Mouse (Mus musculus) heart, adult 2 months (tissue): ENCODE results near the gene Slc23a2. TPM values are rescaled to one million over a fixed set of nuclear protein-coding genes. Genes with fewer than 3 reads are reported as not detected.

ENCODE experiments used
- DNase-seq, 2 experiments: peaks; one replicate each; pipeline ENCODE4 v3.0.0; 2021
- H3K27ac ChIP-seq: fragments of 200-600 bp; 2 replicates; pipeline ENCODE4 v1.8.1; 2022
- H3K27me3 ChIP-seq: fragments of 200-500 bp; 2 replicates; pipeline ENCODE4 v1.6.1; 2012; ENCODE audit warnings: mild to moderate bottlenecking, low read length, inconsistent platforms, mixed read lengths; ENCODE audit not compliant: control insufficient read depth, insufficient read depth
- H3K36me3 ChIP-seq: fragments of 200-500 bp; 2 replicates; pipeline ENCODE4 v1.6.1; 2012; ENCODE audit warnings: low read length, inconsistent platforms; ENCODE audit not compliant: control insufficient read depth, insufficient read depth
- H3K4me1 ChIP-seq: fragments of 200-500 bp; 2 replicates; pipeline ENCODE4 v1.6.1; 2011; ENCODE audit warnings: low read length; ENCODE audit not compliant: control insufficient read depth, insufficient read depth
- H3K4me3 ChIP-seq: fragments of 200-600 bp; 2 replicates; pipeline ENCODE4 v1.8.1; 2022
- H3K79me2 ChIP-seq: fragments of 200-500 bp; replicated peaks from 2 replicates; pipeline ENCODE4 v1.6.1; 2012; ENCODE audit warnings: mild to moderate bottlenecking, inconsistent platforms, low read length, moderate library complexity, mixed read lengths; ENCODE audit not compliant: control insufficient read depth, insufficient read depth
- H3K9ac ChIP-seq: fragments of 200-500 bp; 2 replicates; pipeline ENCODE4 v1.6.1; 2012; ENCODE audit warnings: low read depth, mild to moderate bottlenecking, control low read depth, inconsistent platforms, low read length, mixed read lengths
- CTCF ChIP-seq: fragments of 200-600 bp; IDR thresholded peaks from 2 replicates; pipeline ENCODE4 v1.8.1; 2022; ENCODE audit warnings: antibody characterized with exemption, mild to moderate bottlenecking, moderate library complexity
- EP300 ChIP-seq: fragments of 200-500 bp; IDR thresholded peaks from 2 replicates; pipeline ENCODE4 v1.6.1; 2011; ENCODE audit warnings: low read depth, low read length, control low read depth; ENCODE audit not compliant: insufficient read depth
- POLR2A ChIP-seq: fragments of 200-500 bp; IDR thresholded peaks from 2 replicates; pipeline ENCODE4 v1.6.1; 2011; ENCODE audit warnings: mild to moderate bottlenecking, low read depth, low read length, control low read depth; ENCODE audit not compliant: insufficient read depth
- WGBS: fragments of 180-500 bp; shearing (Covaris S2); methylation state at CpG from one replicate; pipeline ENCODE4 v1.1.7; 2018; 5-methylcytosine and 5-hydroxymethylcytosine counted together
- intact Hi-C: fragments of 180-260 bp; cut with DNase I; formaldehyde crosslinking; loops from one replicate; pipeline ENCODE4 v1.15.1; 2025
- polyA plus RNA-seq: library from polyadenylated mRNA; depleted of rRNA; stranded (reverse); fragments of >200 nt; gene quantifications from 2 replicates; pipeline ENCODE4 v1.2.3, GENCODE M21; 2012
- total RNA-seq, 2 experiments: library from RNA; stranded (reverse); gene quantifications; 2 replicates each; pipeline ENCODE4 v1.2.3; 2021

The Slc23a2 gene
- total and polyA plus RNA-seq, 3 experiments, result 11.2 to 15.6 (median 11.8) TPM

GRCm38 (mm10) chr2:132102505-132103130 is 42.3 kb downstream of the Slc23a2 start:
- H3K27ac ChIP-seq, result peak overlapping the region; percentile 50
- H3K79me2 ChIP-seq, result 0 out of 2 replicates have a peak, but pooled peaks cover 3% of the 10 kb centered on the region
- WGBS, result 62% methylated on average over 10 of the region's 10 CpGs
- H3K4me1 ChIP-seq, result peaks cover 20% of the 10 kb centered on the region
- TF ChIP-seq POLR2A (no peak), EP300 (no peak), CTCF (no peak)
- peak in 1 of 2 experiments; percentile 41 for DNase-seq
- intact Hi-C loops, result no loop called here
- no peak overlapping the region for H3K9ac ChIP-seq
- H3K36me3 ChIP-seq, result peaks cover 7% of the 10 kb centered on the region
- no peak overlapping the region for H3K4me3 ChIP-seq
- H3K27me3 ChIP-seq, result no peaks in the 10 kb centered on the region

- 89% methylated on average over 9 of the region's 9 CpGs for WGBS
- H3K27ac ChIP-seq, result no peak overlapping the region
- no peak overlapping the region for H3K9ac ChIP-seq
- 0 out of 2 replicates have a peak, but pooled peaks cover 3% of the 10 kb centered on the region for H3K79me2 ChIP-seq
- no peak for DNase-seq
- H3K4me1 ChIP-seq, result peaks cover 4% of the 10 kb centered on the region
- peaks cover 4% of the 10 kb centered on the region; the same call in 1 of the 2 replicates for H3K36me3 ChIP-seq
- no peaks in the 10 kb centered on the region for H3K27me3 ChIP-seq
- intact Hi-C loops, result no loop called here
- TF ChIP-seq POLR2A, result no peak
- TF ChIP-seq CTCF, result no peak
- no peak for TF ChIP-seq EP300
- H3K4me3 ChIP-seq, result no peak overlapping the region
Observed at GRCm38 (mm10) chr2:132098942-132099672, 45.8 kb downstream of the Slc23a2 start.

GRCm38 (mm10) chr2:132098365-132098764 is 46.5 kb downstream of the Slc23a2 start:
- 88% methylated on average over 4 of the region's 4 CpGs for WGBS
- TF ChIP-seq CTCF (no peak), EP300 (no peak), POLR2A (no peak)
- intact Hi-C loops, result no loop called here

GRCm38 (mm10) chr2:132096582-132096981 is 48.3 kb downstream of the Slc23a2 start:
- Histone ChIP-seq H3K27ac (no peak overlapping the region), H3K79me2 (0 out of 2 replicates have a peak, but pooled peaks cover 1% of the 10 kb centered on the region), H3K4me3 (no peak overlapping the region), H3K27me3 (no peaks in the 10 kb centered on the region), H3K9ac (no peak overlapping the region), H3K36me3 (peaks cover 9% of the 10 kb centered on the region), H3K4me1 (no peaks in the 10 kb centered on the region)
- TF ChIP-seq EP300 (no peak), POLR2A (no peak), CTCF (no peak)
- intact Hi-C loops, result no loop called here
- no peak for DNase-seq
- 61% methylated on average over 4 of the region's 4 CpGs for WGBS

More at GRCm38 (mm10) chr2:132098365-132098764, 46.5 kb downstream of the Slc23a2 start:
- no peak overlapping the region for H3K4me3 ChIP-seq
- DNase-seq, result no peak
- H3K27me3 ChIP-seq, result no peaks in the 10 kb centered on the region
- H3K4me1 ChIP-seq, result peaks cover 3% of the 10 kb centered on the region
- no peak overlapping the region for H3K9ac ChIP-seq
- no peak overlapping the region for H3K27ac ChIP-seq
- 0 out of 2 replicates have a peak, but pooled peaks cover 2% of the 10 kb centered on the region for H3K79me2 ChIP-seq
- H3K36me3 ChIP-seq, result peaks cover 6% of the 10 kb centered on the region; the same call in 1 of the 2 replicates

GRCm38 (mm10) chr2:132095821-132096220 is 49.1 kb downstream of the Slc23a2 start:
- H3K4me3 ChIP-seq, result no peak overlapping the region
- DNase-seq, result no peak
- H3K79me2 ChIP-seq, result 0 out of 2 replicates have a peak, but pooled peaks cover 1% of the 10 kb centered on the region
- H3K9ac ChIP-seq, result no peak overlapping the region
- no peak for TF ChIP-seq POLR2A
- no peak for TF ChIP-seq CTCF
- no peak for TF ChIP-seq EP300
- intact Hi-C loops, result no loop called here
- H3K36me3 ChIP-seq, result peaks cover 9% of the 10 kb centered on the region
- WGBS, result 88% methylated on average over 6 of the region's 6 CpGs
- H3K27me3 ChIP-seq, result no peaks in the 10 kb centered on the region
- H3K27ac ChIP-seq, result no peak overlapping the region
- H3K4me1 ChIP-seq, result no peaks in the 10 kb centered on the region
